Mouse (Mus musculus) lung, postnatal 0 days (tissue): ENCODE measurements around the gene Gm10974. TPM values are rescaled to one million over a fixed set of nuclear protein-coding genes. Genes with fewer than 3 reads are reported as not detected.

Experiments
- ATAC-seq: fragments of 200-750 bp; cut with Nextera tagmentation; 2 replicates; pipeline ENCODE4 v1.8.0; 2017; ENCODE audit warnings: moderate library complexity
- DNase-seq: peaks from one replicate; pipeline ENCODE4 v3.0.0-alpha.2; 2016; ENCODE audit warnings: low spot score
- H3K27ac ChIP-seq: fragments of 300-500 bp; sonication (generic); 2 replicates; pipeline ENCODE4 v1.5.1; 2014; ENCODE audit warnings: antibody characterized with exemption, mild to moderate bottlenecking, low read length, mixed read lengths
- H3K27me3 ChIP-seq: fragments of 300-500 bp; sonication (generic); replicated peaks from 2 replicates; pipeline ENCODE4 v1.6.1; 2014; ENCODE audit warnings: low read length, mixed read lengths; ENCODE audit not compliant: insufficient read depth
- H3K36me3 ChIP-seq: fragments of 300-500 bp; sonication (generic); 2 replicates; pipeline ENCODE4 v1.6.1; 2014; ENCODE audit warnings: low read length, mixed read lengths; ENCODE audit not compliant: insufficient read depth
- H3K4me1 ChIP-seq: fragments of 300-500 bp; sonication (generic); 2 replicates; pipeline ENCODE4 v1.6.1; 2014; ENCODE audit warnings: antibody characterized with exemption, low read depth, low read length, mixed read lengths; ENCODE audit not compliant: insufficient read depth
- H3K4me2 ChIP-seq: fragments of 300-500 bp; sonication (generic); replicated peaks from 2 replicates; pipeline ENCODE4 v1.6.1; 2014; ENCODE audit warnings: low read depth, mild to moderate bottlenecking, low read length, moderate library complexity, mixed read lengths
- H3K4me3 ChIP-seq: fragments of 300-500 bp; sonication (generic); 2 replicates; pipeline ENCODE4 v1.5.1; 2014; ENCODE audit warnings: low read depth, low read length
- H3K9ac ChIP-seq: fragments of 300-500 bp; sonication (generic); replicated peaks from 2 replicates; pipeline ENCODE4 v1.6.1; 2014; ENCODE audit warnings: low read depth, mild to moderate bottlenecking
- H3K9me3 ChIP-seq: fragments of 300-500 bp; sonication (generic); 2 replicates; pipeline ENCODE4 v1.6.1; 2016; ENCODE audit warnings: low read length, mixed read lengths
- CTCF ChIP-seq: IDR thresholded peaks from 2 replicates; pipeline ENCODE4 v1.5.1; 2016; ENCODE audit warnings: antibody characterized with exemption, mild to moderate bottlenecking
- EP300 ChIP-seq: IDR thresholded peaks from 2 replicates; pipeline ENCODE4 v1.6.1; 2016; ENCODE audit warnings: antibody characterized with exemption, mild to moderate bottlenecking, control low read depth
- WGBS: fragments of 180-500 bp; shearing (Covaris S2); extraction: QIAGEN DNeasy Blood & Tissue Kit; methylation state at CpG from one replicate; pipeline ENCODE4 v1.1.7; 2014; 5-methylcytosine and 5-hydroxymethylcytosine counted together
- polyA plus RNA-seq: library from polyadenylated mRNA; unstranded; fragments of >200 nt; fragmentation: Nextera tagmentation; extraction: Ambion mirVana; gene quantifications from 2 replicates; pipeline ENCODE4 v1.2.1, GENCODE M21; 2015

Gene Gm10974
- not detected in 2 replicates for polyA plus RNA-seq

DNA sequence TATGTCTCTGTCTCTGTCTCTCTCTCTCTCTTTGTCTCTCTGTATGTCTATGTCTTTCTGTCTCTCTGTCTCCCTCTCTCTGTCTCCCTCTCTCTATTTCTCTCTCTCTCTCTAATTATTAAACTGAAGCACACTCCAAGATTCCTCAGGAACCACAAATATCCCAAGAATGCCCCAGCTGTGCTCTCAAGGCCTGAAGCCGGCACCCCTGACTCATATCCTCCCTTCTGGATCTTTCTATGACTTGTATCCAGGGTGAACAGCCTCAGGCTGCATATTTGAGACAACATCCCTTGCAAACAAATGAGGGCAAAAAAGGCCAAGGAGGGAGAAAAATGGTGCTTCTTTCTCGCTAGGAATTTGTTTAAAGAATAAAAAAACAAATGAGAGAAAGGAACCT, at the start of gene Gm10974:
TSS of gene Gm10974 (plus strand) at position 2 of the 400 bp plus-strand sequence.
- Histone ChIP-seq H3K9me3 (no peaks in the 10 kb centered on the region), H3K9ac (no peak within 1 kb of the TSS), H3K4me2 (no peak within 1 kb of the TSS), H3K36me3 (no peaks in the 10 kb centered on the region), H3K4me1 (no peaks in the 10 kb centered on the region), H3K27ac (peak within 1 kb of the TSS; percentile 22), H3K27me3 (no peaks in the 10 kb centered on the region), H3K4me3 (no peak within 1 kb of the TSS)
- peak; percentile 93 for ATAC-seq
- DNase-seq = peak; percentile 91
- WGBS = 14% methylated on average over 2 of the region's 2 CpGs
- TF ChIP-seq EP300 (peak; percentile 98), CTCF (no peak; the same call in 1 of the 2 replicates)

DNA sequence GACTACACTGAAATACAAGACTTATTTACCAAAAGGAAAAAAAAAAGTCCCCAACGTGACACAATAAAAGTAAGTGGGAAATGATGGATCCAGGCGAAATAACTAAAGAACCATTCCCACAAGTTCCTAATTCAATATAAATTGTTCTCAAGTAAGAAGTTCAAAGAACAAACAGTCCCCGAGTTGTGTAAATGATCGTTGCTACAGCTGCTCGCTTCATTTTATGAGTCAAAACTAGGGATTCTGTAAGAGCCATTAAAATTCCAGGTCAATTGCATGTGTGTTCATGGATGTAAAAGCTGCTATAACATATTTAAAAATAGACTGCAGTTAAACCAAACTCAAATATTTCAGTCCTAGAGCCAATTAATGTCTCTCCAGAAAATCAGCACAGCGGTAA, 47.6 kb upstream of the Gm10974 start:
- Histone ChIP-seq H3K36me3 (0 out of 2 replicates have a peak, but pooled peaks cover 3% of the 10 kb centered on the region), H3K4me1 (no peaks in the 10 kb centered on the region), H3K9me3 (no peaks in the 10 kb centered on the region), H3K27me3 (no peaks in the 10 kb centered on the region), H3K27ac (peak overlapping the region; percentile 54; the same call in 1 of the 2 replicates), H3K4me3 (no peak overlapping the region), H3K9ac (no peak overlapping the region), H3K4me2 (no peak overlapping the region)
- WGBS = 49% methylated on average over 6 of the region's 6 CpGs
- ATAC-seq (peak; percentile 50), DNase-seq (peak; percentile 81)
- TF ChIP-seq EP300 (peak; percentile 93), CTCF (no peak)

- H3K4me3 ChIP-seq = no peak overlapping the region
- H3K9me3 ChIP-seq = no peaks in the 10 kb centered on the region
- ATAC-seq (no peak), DNase-seq (peak; percentile 56)
- H3K27ac ChIP-seq = no peak overlapping the region
- TF ChIP-seq EP300 (no peak), CTCF (no peak)
- H3K27me3 ChIP-seq = no peaks in the 10 kb centered on the region
- no peak overlapping the region for H3K4me2 ChIP-seq
- no peak overlapping the region for H3K9ac ChIP-seq
- H3K36me3 ChIP-seq = 0 out of 2 replicates have a peak, but pooled peaks cover under 1% of the 10 kb centered on the region
- WGBS = 49% methylated on average over 5 of the region's 5 CpGs
- no peaks in the 10 kb centered on the region for H3K4me1 ChIP-seq
Measured at GRCm38 (mm10) chr7:66320996-66321395, 44.7 kb upstream of the Gm10974 start.

- H3K27ac ChIP-seq = peak overlapping the region; percentile 52
Measured at GRCm38 (mm10) chr7:66323252-66324015, 42.3 kb upstream of the Gm10974 start.

DNA sequence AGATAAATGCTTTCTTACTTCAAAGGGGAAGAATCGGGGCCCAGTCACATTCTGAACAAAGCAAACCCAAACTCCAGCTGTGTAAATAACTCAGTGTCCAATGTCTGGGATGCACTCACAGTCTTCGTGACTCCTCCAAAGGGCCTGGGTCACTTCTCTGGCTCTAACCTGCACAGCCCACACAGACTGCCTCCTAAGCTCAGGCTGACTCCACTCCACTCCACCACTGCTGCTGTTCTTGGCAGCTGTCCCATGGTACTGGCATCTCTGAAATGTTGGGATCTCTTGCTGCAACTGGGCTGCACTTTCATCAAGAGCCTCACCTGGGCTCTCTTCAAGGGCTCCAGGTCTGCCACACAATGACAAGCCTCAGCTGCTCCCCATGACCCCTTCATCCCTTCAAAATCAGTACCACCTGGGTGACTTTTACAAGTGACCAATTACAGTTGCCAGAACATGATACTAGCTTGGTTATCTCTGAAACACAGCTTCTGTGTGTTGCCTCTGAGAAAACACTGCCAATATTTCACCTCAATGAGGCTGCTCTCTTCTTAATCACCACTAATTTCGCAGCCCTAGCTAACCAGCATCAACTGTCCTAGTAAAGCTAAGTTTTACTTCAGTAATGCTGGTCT, 40.2 kb upstream of the Gm10974 start:
- Histone ChIP-seq H3K36me3 (no peaks in the 10 kb centered on the region), H3K4me2 (no peak overlapping the region), H3K4me3 (no peak overlapping the region), H3K27ac (no peak overlapping the region), H3K27me3 (no peaks in the 10 kb centered on the region), H3K9ac (no peak overlapping the region), H3K4me1 (no peaks in the 10 kb centered on the region), H3K9me3 (no peaks in the 10 kb centered on the region)
- TF ChIP-seq EP300 (0 out of 2 replicates have a peak, but pooled peaks have one; percentile 22), CTCF (no peak)
- DNase-seq (peak; percentile 81), ATAC-seq (peak; percentile 83)
- WGBS = 48% methylated on average over 3 of the region's 3 CpGs

More at GRCm38 (mm10) chr7:66323252-66324015, 42.3 kb upstream of the Gm10974 start:
- Histone ChIP-seq H3K4me2 (no peak overlapping the region), H3K27me3 (no peaks in the 10 kb centered on the region), H3K36me3 (no peaks in the 10 kb centered on the region), H3K4me3 (no peak overlapping the region), H3K9me3 (no peaks in the 10 kb centered on the region), H3K9ac (no peak overlapping the region), H3K4me1 (no peaks in the 10 kb centered on the region)
- 62% methylated on average over 9 of the region's 9 CpGs for WGBS
- DNase-seq = peak; percentile 60
- TF ChIP-seq CTCF (no peak), EP300 (no peak)
- peak; percentile 43 for ATAC-seq

DNA sequence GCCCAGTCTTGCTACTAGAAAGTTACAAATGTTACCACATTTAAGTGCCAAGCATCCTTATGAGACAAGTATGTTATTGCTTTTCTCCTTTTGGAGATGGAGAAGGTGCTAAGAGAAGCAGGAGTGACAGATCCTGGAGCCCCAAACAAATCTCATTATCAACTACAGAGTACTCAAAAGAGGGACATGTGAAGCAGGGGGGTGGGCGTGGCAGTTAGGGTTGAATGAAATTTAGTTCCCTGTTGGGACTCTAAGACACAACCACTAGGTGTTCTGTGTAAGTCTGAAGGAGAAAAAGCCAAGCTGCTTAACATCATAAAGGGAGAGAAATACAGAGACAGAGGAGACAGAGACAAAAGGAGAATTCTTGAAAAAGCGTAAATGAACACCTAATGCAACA, 38.2 kb upstream of the Gm10974 start:
- no peaks in the 10 kb centered on the region for H3K4me1 ChIP-seq
- WGBS = 90% methylated on average over 2 of the region's 2 CpGs
- no peaks in the 10 kb centered on the region for H3K9me3 ChIP-seq
- H3K27ac ChIP-seq = no peak overlapping the region
- H3K4me3 ChIP-seq = no peak overlapping the region
- H3K4me2 ChIP-seq = no peak overlapping the region
- DNase-seq (no peak), ATAC-seq (no peak)
- H3K9ac ChIP-seq = no peak overlapping the region
- H3K36me3 ChIP-seq = no peaks in the 10 kb centered on the region
- no peaks in the 10 kb centered on the region for H3K27me3 ChIP-seq
- no peak for TF ChIP-seq CTCF
